Mouse (Mus musculus) right cerebral cortex, postnatal 4 days (tissue): ENCODE measurements around the gene Tead2.

ENCODE experiments used
- DNase-seq: peaks from one replicate; pipeline ENCODE4 v3.0.0-alpha.2; 2022

The Tead2 gene

GRCm38 (mm10) chr7:45192585-45193310, 22.8 kb upstream of the Tead2 start:
- no peak for DNase-seq

DNA sequence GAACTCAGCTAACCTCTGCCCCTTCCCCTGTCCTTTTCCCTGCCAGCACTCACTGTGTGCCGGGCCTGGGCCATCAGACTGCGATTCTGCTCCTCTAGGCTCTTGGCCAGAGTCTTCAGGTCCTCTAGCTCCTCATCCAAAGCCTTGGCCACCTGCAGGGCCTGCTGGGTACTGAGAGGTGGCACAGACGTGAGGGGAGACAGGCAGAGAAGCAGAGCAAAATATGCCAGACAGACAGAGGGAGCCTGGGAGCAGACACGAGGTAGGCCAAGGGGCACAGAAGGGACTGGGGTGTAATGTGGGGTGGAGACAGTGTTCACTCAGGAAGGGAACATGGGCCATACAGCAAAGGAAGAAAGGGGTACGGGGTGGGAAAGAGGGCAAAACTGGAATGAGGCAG, 22.1 kb upstream of the Tead2 start:
- DNase-seq = no peak

- no peak for DNase-seq
Measured at GRCm38 (mm10) chr7:45193871-45194785, 21.4 kb upstream of the Tead2 start.

- no peak for DNase-seq
Measured at GRCm38 (mm10) chr7:45195341-45196175, 20.0 kb upstream of the Tead2 start.

- no peak for DNase-seq
Measured at GRCm38 (mm10) chr7:45196176-45196535, 19.4 kb upstream of the Tead2 start.

DNA sequence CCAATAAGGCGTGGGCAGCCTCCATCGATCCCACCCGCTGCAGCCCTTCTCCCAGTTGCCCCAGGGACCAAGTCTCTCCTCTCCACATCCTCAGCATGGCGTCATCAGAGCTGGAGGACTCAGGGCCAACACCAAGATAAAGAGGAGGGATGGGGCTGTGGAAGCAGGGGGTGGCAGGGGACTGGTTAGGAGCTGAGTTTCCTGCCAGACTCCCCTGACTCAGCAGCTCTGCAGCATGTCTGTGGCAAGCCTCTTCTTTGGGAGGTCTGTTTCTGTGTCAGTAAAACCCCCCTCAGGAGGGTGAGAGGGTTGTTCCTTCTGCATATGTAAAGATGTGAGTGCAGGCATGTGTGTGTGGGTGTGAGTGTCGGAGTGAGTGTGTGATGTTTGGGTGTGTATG, 18.6 kb upstream of the Tead2 start:
- no peak for DNase-seq

DNA sequence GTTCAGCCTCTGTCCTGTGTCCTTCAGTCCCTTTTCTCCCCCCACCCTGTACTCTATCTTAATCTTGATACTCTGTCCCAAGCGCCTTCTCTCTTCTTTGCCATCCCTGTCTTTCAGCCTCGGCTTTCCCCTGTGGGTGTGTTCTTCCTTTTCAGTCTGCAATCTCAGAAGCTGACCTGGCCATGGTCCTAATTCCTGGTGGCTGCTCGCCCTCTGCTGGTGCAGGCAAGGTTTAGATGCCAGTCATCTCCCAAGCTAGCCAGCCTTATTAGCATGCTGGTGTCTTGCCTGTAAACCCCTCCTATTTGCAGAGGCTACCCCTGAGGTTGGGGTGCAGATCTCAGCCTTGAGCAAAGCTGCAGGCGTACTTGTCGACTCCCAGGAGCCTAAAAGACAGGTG, 17.1 kb upstream of the Tead2 start:
- peak; percentile 63 for DNase-seq

- no peak for DNase-seq
Measured at GRCm38 (mm10) chr7:45198961-45199360, 16.6 kb upstream of the Tead2 start.

DNA sequence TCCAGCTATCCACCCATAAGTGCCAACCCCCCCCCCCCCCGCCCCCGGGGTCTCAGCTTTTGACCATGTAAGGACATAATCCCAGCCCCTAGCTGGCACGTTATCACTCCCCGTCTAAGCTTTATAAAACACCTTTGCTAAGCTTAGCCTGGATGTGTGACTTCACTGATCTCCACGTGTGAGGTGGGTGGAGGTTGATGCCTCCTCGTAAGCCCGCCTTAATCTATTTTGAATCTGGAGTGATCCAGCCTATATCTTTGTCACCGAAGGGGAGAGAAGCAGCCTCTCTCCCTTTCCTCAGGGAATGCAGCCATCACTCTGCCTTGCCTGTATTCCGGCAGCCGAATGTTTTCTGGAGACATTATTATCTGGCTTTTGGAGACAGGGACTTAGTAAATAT, 12.9 kb upstream of the Tead2 start:
- no peak for DNase-seq

GRCm38 (mm10) chr7:45204380-45205143, 11.0 kb upstream of the Tead2 start, which contains the start of gene Ccdc155:
Ccdc155 (minus strand) TSS chr7:45204892.
- DNase-seq = peak; percentile 94

GRCm38 (mm10) chr7:45208260-45208659, 7.3 kb upstream of the Tead2 start:
- DNase-seq = no peak

DNA sequence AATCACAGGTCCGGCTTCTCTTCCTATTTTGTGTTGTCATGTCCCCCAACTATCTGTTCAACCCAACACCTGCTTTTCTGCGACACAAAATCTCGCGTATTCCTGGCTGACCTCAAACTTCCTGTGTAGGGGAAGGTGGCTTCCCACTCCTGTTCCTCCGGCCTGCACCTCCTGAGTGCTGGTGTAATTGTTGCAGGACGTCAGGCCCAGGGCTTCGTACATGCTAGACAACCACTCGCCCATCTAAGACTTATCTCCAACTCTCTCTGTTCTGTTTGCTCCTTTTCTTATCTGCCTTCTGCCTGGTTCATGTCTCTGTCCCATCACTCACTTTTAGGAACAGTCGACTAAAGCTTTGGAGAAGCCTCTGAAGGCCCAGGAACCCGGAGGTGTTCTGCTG, 4.5 kb upstream of the Tead2 start:
- DNase-seq = no peak

DNA sequence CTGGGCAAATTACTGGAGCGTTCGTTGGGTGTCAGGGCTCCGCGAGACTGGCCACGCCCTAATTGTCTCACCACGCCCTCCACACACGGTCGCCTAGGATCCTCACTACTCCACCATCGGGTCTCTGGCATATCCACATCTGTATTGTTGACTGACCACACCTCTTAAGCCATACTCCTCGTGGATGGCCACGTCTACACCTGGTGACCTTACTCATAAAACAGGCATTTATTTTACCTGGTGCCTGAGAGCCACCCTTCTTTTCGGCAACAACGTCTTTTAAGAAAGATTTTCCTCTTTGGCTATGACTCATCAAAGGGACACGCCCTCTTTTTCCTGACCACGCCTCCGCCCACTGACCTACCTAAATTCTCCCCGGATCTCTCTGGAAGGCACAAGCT, 3.7 kb upstream of the Tead2 start, which contains the start of gene Dkkl1:
Dkkl1 (minus strand) TSS at position 297 of the 401 bp plus-strand sequence.
- no peak for DNase-seq

DNA sequence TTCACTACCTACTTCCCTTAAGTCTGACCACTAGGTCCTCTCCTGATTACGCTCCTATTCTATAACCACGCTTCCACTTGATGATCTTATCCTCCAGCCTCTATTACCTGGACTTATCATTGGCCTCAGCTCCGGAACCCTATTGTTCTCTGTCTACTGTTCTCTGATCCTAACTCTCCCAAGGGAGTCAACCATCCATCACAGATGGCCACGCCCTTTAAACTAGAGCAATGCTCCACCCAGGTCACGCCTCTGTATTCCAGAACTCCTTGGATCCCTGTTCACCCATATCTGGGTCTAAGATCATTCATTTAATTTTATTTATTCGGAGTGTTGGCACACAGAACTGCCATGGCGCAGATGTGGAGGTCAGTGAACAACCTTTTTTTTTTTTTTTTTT, 3.2 kb upstream of the Tead2 start:
- no peak for DNase-seq

- no peak for DNase-seq
Measured at GRCm38 (mm10) chr7:45213708-45214107, 1.8 kb upstream of the Tead2 start.

DNA sequence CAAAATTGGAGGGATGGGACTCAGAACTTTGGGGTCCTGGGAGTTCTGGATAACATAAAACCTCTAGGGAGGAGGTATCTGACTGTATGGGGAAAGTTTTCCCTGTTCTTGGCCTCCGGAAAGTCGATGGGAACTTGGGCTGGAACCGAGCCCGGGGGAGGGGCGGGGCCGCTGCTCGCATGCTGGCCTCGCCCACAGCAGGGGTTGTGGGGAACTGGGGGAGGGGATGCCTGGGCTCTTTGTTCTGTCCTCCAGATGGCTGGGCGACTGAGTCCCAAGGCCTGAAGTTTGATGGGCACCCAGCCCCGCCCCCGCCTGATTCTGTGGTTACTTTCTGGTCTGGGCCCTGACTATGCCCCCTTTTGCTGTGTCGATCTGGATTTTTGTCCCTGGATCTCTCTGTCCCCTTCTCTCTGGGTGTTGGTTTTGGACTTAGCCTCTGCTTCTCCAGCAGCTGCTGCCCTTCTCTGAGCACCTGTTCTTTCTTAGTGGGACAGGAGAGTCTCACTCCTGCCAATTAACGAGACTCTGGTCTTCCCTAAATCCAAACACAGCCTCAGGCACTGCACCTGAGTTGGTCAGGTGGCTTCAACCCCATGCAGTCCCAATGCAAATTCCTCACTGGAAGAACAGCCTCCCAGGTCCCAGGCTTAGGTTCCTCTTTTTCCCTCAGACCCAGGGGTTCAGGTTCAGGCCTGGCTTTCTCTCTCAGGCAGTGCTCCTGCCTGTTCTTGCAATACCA, 1.1 kb downstream of the Tead2 start:
- DNase-seq = peak; percentile 70

GRCm38 (mm10) chr7:45221680-45222079, 6.1 kb downstream of the Tead2 start:
- DNase-seq = no peak

GRCm38 (mm10) chr7:45224826-45225225, 9.3 kb downstream of the Tead2 start:
- no peak for DNase-seq

- DNase-seq = no peak
Measured at GRCm38 (mm10) chr7:45226421-45226820, 10.9 kb downstream of the Tead2 start.

- no peak for DNase-seq
Measured at GRCm38 (mm10) chr7:45228548-45228947, 13.0 kb downstream of the Tead2 start.

DNA sequence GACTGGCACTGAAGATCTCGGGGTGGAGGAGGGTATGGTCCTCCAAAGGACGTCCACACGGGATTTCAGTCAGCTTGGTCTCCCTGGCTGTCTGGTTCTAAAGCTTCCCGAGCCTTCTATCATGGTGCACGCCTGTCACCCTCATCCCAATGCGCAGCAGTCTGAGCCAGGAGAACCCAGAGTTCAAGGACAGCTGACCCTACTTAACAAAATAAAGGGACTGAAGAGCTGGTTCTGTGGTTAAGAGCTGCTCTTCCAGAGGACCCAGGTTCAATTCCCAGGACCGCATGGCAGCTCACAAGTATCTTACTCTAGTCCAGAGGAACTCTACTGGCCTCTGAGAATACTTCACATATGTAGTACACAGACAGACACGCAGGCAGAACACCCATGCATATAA, 13.5 kb downstream of the Tead2 start:
- DNase-seq = no peak
